Mouse (Mus musculus) inflammation-experienced regulatory T-cells, adult 6 months (primary cell): ENCODE measurements around the gene Slit2. TPM values are rescaled to one million over a fixed set of nuclear protein-coding genes. Genes with fewer than 3 reads are reported as not detected.
"Not testable (repeated sequence)": the region's sequence is repeated elsewhere in the genome, so short reads cannot be mapped to it uniquely, and the experiment has no call there.

Experiments used
- ATAC-seq: one replicate; pipeline ENCODE4 v1.8.0; 2017
- polyA plus RNA-seq, 3 experiments: library from polyadenylated mRNA; unstranded; fragments of 100-300 nt; shearing (Covaris generic); gene quantifications; one replicate each; pipeline ENCODE4 v1.2.1; 2017

Gene Slit2
- polyA plus RNA-seq, 3 experiments from 2014 or later, result 0.15 to 0.27 (median 0.17) TPM

DNA sequence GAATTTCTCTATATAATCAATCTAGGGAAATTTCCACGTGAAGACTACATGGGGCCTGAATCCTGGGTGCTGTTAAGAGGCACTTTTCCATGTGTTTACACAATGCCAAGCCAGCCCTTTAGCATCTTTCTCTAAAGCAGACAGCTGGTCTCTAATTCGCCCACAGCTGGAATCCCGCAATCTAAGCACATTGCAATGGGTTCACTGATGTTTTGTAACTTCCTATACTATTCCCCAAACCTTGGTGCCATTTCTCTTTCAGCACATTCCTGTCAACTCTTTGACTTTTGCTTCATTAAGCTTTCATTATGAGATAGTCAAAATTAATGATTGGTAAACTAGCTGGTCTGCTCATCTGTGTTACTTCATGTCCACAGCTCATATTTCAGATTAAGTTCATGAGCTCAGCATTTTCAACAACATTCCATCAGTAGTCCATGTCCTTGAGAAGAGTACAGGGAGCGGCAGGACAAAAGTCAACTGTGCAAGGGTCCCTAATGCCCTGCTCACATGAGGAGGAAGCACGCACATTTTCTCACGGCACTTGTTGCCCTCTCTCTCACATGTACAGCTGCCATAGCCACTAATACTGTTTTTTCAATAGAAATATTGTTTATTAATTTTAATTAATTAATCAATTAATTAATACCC, 247.6 kb downstream of the Slit2 start:
- no peak for ATAC-seq

DNA sequence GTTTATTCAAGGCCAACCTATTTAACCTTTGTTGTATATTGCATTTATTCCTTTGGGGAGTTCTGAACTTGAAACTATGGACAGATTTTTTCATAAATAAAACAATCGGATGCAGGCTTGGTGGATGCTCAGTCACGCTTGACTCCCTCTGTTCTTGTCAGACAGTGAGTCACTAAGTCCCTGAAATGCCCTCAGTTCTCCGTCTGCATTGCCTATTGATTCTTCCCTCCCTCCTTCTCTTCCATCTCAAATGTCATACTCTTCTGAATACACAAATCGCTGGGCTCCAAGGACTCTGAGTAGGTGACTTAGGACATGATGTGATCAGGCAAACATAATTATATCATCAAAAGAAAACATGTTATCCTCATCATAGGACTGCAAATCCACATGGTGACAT, 251.8 kb downstream of the Slit2 start:
- no peak for ATAC-seq

- no peak for ATAC-seq
These were observed 252.3 kb downstream of the Slit2 start for GRCm38 (mm10) chr5:48235270-48235669.

- not testable (repeated sequence) for ATAC-seq
These were observed 257.8 kb downstream of the Slit2 start for GRCm38 (mm10) chr5:48240751-48241150.

- ATAC-seq, result no peak
These were observed 265.4 kb downstream of the Slit2 start for GRCm38 (mm10) chr5:48248327-48248726.

DNA sequence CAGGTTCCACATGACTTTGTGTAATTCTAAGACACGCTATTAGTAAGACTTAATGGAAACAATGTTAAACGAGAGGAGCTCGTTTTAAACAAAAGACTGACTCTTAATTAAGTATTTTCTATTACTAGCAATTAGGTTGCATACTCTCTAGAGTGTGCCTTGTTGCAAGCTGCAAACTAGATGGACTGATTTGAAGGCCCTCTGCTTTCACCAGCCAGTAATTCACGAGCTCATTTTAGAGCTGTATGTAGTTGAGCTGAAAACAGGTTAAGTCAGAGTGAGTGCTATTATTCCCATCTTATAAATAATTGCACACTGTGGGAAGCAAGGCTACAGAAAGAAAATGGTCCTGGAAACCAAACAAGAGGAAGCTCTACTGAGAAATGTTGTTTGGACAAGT, 294.6 kb downstream of the Slit2 start:
- ATAC-seq, result no peak

DNA sequence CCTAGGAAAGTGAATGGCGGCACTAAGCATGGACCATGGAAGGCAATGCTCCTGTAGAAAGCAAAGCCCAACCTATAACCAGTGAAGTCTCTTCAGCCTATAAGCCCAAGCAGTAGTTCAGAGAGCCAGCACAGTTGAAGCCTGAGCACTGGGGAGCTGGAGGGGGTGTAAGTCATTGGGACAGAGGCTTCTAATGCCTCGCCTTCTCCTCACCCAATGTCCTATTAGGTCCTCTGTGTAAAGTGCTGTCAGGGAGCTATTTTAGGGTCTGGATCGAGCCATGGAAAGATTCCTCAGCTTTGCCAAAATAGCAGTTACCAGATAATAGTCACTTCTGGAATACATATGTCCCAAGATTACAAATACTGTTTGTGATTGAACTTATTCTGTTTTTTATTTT, 318.2 kb downstream of the Slit2 start:
- ATAC-seq, result no peak

GRCm38 (mm10) chr5:48315057-48315602, 332.2 kb downstream of the Slit2 start:
- ATAC-seq, result no peak

DNA sequence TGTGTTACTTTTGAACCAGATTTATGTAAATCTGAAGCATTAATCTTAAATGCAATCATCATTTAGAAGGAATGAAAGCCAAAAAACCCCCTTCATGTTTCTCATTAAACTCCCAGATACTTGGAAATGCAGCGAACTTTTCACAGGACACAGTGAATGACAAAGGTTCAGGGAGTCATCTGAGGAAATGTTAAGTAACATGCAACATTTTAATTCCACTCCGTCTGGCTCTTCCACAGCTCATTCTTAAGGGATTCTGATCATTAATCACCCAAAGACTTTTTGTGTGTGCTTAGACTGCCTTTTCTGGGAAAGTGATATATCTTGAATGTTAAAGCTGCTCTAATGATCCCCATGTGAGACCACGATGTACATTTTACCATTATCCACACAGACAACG, 337.7 kb downstream of the Slit2 start:
- no peak for ATAC-seq

- ATAC-seq, result no peak
These were observed 343.3 kb downstream of the Slit2 start for GRCm38 (mm10) chr5:48326221-48326620.

DNA sequence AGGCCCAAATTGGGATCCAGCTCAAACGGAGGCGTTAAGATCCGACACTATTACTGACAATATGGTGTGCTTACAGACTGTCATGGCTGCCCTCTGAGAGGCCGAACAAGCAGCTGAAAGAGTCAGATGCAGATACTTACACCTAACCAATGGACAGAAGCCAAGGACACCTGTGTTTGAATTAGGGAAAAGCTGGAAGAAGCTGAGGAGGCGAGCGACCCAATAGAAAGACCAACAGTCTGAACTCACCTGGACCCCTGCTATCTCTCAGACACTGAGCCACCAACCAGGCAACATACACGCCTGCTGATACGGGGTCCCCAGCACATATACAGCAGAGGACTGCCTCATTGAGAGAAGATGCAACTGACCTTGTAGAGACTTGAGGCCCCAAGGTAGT, 344.7 kb downstream of the Slit2 start, which contains the start of gene 5730480H06Rik:
Gene 5730480H06Rik, plus strand, starts transcription at position 301 of the 400 bp plus-strand sequence.
- ATAC-seq, result no peak

GRCm38 (mm10) chr5:48329751-48330150, 346.8 kb downstream of the Slit2 start:
- no peak for ATAC-seq

GRCm38 (mm10) chr5:48330817-48331216, 347.9 kb downstream of the Slit2 start:
- no peak for ATAC-seq

- ATAC-seq, result no peak
These were observed 348.5 kb downstream of the Slit2 start for GRCm38 (mm10) chr5:48331441-48331840.

DNA sequence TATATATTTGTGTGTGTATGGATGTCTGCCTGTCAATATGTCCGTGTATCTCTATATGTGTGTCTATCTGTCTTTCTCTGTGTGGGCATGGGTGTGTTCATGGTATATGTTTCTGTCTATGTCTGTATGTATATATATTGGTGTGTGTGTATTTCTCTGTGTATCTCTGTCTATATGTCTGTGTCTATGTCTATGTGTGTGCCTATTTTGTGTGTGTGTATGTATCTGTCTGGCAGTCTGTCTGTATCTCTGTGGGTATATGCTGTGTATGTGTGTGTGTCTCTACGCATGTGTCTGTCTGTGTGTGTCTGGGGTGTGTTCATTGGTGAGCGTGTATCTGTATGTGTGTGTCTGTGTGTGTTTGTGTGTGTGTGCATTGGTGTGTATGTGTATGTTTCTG, 350.5 kb downstream of the Slit2 start:
- ATAC-seq, result no peak

GRCm38 (mm10) chr5:48333884-48334513, 351.1 kb downstream of the Slit2 start:
- no peak for ATAC-seq

DNA sequence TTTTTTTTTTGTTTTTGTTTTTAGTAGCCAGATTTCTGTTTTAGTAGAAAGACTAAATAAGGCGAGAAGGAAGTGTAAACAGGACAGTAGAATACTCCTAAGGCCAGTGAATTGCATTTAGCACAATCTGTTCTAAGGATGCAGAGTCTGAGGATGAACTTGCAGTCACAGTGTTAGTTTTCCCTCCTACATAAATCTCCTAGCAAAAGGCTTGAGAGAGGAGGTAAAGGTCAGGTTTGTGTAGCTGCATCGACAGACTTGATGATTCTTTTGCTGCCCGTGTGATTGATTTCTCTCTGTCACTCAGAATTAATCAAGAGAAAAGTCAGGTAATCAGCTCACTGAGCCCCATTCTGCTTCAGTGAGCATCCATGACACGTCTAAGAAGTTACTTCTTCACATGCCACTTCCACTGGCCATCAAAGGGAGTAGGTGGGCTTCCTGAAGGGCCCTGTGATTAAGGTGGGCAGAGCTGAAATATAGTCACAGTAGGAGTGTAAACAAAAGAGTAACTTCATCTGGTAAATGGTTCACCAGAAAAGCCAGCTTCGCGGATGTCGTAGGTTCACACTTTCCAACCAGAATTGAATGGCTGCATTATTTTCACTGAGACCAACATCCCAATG, 358.0 kb downstream of the Slit2 start:
- ATAC-seq, result no peak

GRCm38 (mm10) chr5:48345095-48345982, 362.4 kb downstream of the Slit2 start:
- peak; percentile 52 for ATAC-seq

GRCm38 (mm10) chr5:48345983-48346648, 363.2 kb downstream of the Slit2 start:
- no peak for ATAC-seq

DNA sequence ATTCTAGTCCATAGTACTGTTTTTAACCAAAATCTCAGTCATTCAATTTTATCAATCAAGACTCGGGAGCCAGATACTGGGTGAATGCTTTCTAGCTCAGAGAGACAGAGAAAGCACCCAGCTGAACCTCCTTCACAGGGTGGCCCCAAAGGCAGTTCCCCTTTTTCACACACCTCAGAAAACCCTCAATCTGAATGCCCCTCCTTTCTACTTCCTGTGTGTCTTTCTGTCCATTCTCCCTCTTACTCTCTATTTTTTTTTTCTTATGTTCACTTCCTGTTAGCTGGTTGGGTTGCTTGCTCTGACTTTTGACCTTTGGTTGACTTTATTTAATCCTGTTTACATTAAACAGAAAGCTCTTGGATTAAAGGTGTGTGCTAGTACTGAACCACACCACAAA, 366.4 kb downstream of the Slit2 start:
- no peak for ATAC-seq
